Mouse (Mus musculus) E14TG2a.4 (cell line): ENCODE measurements around the gene Tenm2.

Experiments used
- H3K27me3 ChIP-seq: 2 replicates; pipeline ENCODE4 v1.6.1; 2014; ENCODE audit warnings: low read length, control low read depth; ENCODE audit not compliant: insufficient read depth
- H3K36me3 ChIP-seq: 2 replicates; pipeline ENCODE4 v1.6.1; 2014; ENCODE audit warnings: low read length, control low read depth; ENCODE audit not compliant: insufficient read depth
- H3K4me1 ChIP-seq: replicated peaks from 2 replicates; pipeline ENCODE4 v1.6.1; 2014; ENCODE audit warnings: low read depth, low read length, control low read depth
- H3K4me3 ChIP-seq: replicated peaks from 2 replicates; pipeline ENCODE4 v1.5.1; 2014; ENCODE audit warnings: mild to moderate bottlenecking, low read length
- H3K9me3 ChIP-seq: 2 replicates; pipeline ENCODE4 v1.6.1; 2014; ENCODE audit warnings: low read length, control low read depth
- CTCF ChIP-seq: conservative IDR thresholded peaks from 2 replicates; pipeline ENCODE4 v1.5.1; 2014; ENCODE audit warnings: low read length
- NANOG ChIP-seq: IDR thresholded peaks from 2 replicates; pipeline ENCODE4 v1.6.1; 2014; ENCODE audit warnings: borderline replicate concordance, low read length, mixed read lengths
- POU5F1 ChIP-seq: IDR thresholded peaks from 2 replicates; pipeline ENCODE4 v1.6.1; 2014; ENCODE audit warnings: low read length, borderline replicate concordance

Gene Tenm2

DNA sequence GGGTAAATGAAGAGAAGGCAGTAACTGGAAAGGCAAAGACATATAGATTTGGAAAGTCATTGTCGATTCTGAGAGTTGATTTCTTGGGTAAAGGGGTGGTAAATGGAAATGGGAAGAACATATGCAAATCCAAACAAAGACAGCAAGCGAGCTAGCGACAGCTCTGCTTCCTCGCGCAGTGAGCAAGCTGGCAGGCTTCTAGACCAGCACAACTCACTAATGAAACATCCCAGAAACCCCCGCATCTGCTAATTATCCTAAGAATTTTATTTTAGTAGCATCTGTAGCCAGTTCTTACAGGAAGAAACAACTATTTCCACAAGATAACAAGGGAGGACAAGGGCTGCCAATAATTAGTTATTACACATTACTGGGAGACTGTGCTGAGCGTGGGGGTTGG lies 727.5 kb downstream of the Tenm2 start:
- H3K36me3 ChIP-seq: no peaks in the 10 kb centered on the region
- no peak overlapping the region for H3K4me3 ChIP-seq
- TF ChIP-seq NANOG (no peak), CTCF (no peak), POU5F1 (no peak)
- no peaks in the 10 kb centered on the region for H3K9me3 ChIP-seq
- H3K4me1 ChIP-seq: no peaks in the 10 kb centered on the region
- H3K27me3 ChIP-seq: no peaks in the 10 kb centered on the region

DNA sequence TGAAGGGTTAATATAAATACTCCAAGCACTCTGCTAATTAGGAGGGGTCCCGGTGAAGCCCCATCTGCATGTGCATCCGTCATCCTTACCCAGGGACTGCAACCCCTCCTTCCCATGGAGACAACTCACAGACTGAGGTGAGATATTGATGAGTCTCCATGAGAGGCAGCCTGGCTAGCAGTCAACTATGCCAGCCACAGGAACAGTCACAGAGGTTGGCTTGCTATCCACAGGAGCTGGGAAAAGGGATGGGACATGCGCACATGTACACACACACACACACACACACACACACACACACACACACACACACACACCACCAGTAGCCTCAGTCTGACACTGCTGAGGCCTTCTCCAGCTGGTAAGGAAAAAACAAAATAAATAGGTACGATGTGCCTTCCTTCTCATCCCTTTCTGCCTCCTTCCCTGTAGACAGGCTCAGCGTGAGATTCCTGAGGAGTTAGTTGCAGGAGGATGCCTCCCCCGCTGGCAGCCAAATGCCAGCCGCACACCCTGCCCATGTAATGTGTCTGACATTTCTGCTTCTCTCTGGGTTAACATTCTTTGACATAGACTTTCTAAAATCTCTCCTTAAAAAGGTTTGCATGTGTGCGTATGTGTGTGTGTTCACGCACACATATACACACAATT lies 740.7 kb downstream of the Tenm2 start:
- no peak overlapping the region for H3K4me3 ChIP-seq
- TF ChIP-seq POU5F1 (no peak), CTCF (no peak)
- H3K27me3 ChIP-seq: no peaks in the 10 kb centered on the region
- no peaks in the 10 kb centered on the region for H3K36me3 ChIP-seq
- no peaks in the 10 kb centered on the region for H3K9me3 ChIP-seq
- H3K4me1 ChIP-seq: no peaks in the 10 kb centered on the region

DNA sequence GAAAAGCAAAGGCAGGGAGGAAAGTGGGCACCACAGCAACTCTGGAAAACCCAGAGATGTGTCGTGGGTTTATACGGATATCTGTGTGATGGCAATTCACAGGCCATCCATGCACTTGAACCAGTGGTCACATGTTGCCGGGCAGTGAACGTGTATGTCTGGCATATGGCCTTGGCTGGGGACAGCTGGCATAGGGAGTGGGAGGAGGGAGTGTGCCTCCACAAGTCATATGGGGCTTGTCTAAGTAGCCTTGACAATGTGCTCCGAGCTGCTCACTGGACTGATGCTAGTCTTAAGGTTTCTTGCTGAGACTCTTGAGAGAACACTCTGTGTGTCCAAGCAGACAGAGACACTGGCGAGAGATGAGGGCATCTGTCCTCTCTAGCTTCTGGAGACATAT lies 743.5 kb downstream of the Tenm2 start:
- no peaks in the 10 kb centered on the region for H3K27me3 ChIP-seq
- no peaks in the 10 kb centered on the region for H3K4me1 ChIP-seq
- no peaks in the 10 kb centered on the region for H3K36me3 ChIP-seq
- TF ChIP-seq NANOG (no peak), POU5F1 (no peak), CTCF (no peak)
- H3K4me3 ChIP-seq: no peak overlapping the region
- no peaks in the 10 kb centered on the region for H3K9me3 ChIP-seq

DNA sequence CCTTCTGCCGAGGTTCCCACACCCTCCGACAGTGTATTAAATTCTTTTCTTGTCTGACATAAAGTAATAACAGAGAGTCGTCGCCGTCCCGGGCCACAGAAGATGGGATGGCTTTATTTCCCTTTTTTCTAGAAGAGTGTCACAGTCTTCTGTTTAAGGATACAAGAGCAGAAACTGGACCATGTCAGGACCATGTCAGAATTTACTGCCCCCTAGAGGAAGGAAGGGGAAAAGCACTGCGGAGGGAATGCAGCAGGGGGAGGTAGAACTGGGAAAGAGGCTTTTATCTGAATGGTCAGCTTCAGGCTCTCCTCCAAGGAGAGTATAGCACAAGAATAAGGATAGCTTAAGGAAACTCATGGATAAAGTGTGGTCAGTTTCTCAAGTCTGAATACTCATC lies 745.7 kb downstream of the Tenm2 start:
- TF ChIP-seq NANOG (no peak), CTCF (peak; percentile 91)
- H3K4me1 ChIP-seq: no peaks in the 10 kb centered on the region
- no peaks in the 10 kb centered on the region for H3K27me3 ChIP-seq
- H3K36me3 ChIP-seq: no peaks in the 10 kb centered on the region
- H3K9me3 ChIP-seq: no peaks in the 10 kb centered on the region
- no peak overlapping the region for H3K4me3 ChIP-seq

DNA sequence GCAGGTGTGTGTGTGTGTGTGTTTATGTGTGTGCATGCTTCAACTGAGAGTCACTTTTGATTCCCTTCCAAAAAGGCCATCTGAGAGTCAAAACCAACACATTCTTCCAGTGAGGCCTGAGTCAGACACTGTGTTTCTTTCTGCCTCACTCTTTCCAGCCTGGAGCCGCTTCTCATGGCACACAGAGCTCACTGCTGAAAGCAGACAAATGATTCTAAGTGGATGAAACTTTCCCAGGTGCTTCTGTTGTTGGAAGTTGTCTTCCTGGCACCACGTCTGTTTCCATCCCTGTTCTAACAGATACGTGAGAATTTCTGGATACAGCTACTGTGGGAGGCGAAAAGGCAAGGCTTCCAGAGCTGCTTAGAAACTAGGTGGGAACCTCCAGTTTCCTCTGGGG lies 747.1 kb downstream of the Tenm2 start:
- no peaks in the 10 kb centered on the region for H3K36me3 ChIP-seq
- no peaks in the 10 kb centered on the region for H3K9me3 ChIP-seq
- TF ChIP-seq POU5F1: no peak
- TF ChIP-seq NANOG: no peak
- TF ChIP-seq CTCF: no peak
- no peaks in the 10 kb centered on the region for H3K27me3 ChIP-seq
- H3K4me1 ChIP-seq: no peaks in the 10 kb centered on the region
- no peak overlapping the region for H3K4me3 ChIP-seq

DNA sequence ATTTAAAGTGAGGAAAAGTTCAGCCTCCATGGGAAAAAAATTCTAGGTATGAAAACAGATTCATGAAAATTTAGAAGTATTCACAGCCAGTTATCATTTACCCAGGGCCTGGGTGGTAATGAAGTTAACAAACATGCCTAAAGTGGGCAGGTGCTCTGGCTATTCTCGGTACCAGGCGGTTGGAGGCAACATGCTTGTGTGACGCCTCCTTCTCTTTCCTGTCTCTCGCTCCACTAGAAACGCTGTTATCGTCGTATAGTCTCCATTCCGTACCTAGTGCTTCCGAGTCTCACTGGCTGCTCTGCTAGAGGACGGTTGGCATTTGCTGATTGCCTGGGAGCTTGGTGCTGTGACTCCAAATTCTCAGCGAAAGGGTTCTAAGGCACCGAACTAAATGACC lies 749.7 kb downstream of the Tenm2 start:
- no peaks in the 10 kb centered on the region for H3K27me3 ChIP-seq
- H3K4me3 ChIP-seq: no peak overlapping the region
- no peaks in the 10 kb centered on the region for H3K9me3 ChIP-seq
- TF ChIP-seq POU5F1 (no peak), CTCF (no peak), NANOG (no peak)
- H3K4me1 ChIP-seq: no peaks in the 10 kb centered on the region
- H3K36me3 ChIP-seq: no peaks in the 10 kb centered on the region

DNA sequence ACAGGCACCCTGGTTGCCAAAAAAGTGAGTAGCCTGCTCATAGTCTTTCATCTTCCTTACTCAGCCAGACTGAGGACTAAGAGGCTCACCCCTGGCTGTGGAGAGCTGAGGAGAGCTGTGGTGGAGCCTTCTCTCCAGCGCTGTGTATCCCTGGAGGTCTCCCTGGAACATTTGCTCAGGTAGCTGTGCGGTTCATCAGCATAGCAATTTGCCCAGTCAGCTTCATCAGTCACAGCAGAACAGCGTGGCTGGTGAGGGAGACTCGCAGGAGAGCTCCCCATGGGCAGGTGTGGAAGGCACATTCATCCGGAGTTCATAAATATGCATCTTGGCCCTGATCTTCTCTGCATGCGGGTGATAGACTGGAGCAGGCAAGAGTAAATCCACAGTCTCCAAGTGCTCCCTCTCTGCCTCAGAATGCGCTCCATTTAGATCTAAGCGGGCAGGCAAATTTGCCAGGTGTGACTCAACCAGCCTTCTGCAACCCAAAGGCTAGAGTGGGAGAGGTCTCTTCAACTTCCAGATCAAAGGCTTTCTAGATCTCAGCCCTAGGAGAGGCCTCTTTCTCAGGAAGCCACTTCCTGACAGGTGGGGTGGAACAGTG lies 751.2 kb downstream of the Tenm2 start:
- no peaks in the 10 kb centered on the region for H3K36me3 ChIP-seq
- no peak overlapping the region for H3K4me3 ChIP-seq
- H3K9me3 ChIP-seq: no peaks in the 10 kb centered on the region
- H3K27me3 ChIP-seq: no peaks in the 10 kb centered on the region
- TF ChIP-seq NANOG (no peak), POU5F1 (no peak)
- no peaks in the 10 kb centered on the region for H3K4me1 ChIP-seq

DNA sequence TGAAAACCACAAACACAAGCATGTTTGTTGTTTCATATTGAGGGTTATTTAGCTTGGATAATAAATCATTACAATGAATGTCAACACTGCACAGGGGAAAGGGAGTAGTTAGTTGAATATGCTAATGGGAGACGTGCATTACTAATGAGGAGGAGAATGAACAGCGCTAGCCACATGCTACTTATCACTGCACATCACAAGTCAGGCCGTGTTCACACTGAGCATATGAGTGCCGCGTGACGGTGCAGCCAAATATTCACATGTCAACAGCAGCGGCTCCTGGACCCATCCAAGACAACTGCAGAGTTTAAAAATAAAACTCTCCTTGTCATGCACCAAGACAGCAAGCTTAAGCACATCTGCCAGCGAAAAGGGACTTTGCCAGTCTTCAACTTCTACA lies 753.6 kb downstream of the Tenm2 start:
- Histone ChIP-seq H3K4me3 (no peak overlapping the region), H3K36me3 (no peaks in the 10 kb centered on the region), H3K9me3 (no peaks in the 10 kb centered on the region), H3K4me1 (no peaks in the 10 kb centered on the region), H3K27me3 (no peaks in the 10 kb centered on the region)
- no peak for TF ChIP-seq POU5F1
- TF ChIP-seq NANOG: no peak
- TF ChIP-seq CTCF: no peak

DNA sequence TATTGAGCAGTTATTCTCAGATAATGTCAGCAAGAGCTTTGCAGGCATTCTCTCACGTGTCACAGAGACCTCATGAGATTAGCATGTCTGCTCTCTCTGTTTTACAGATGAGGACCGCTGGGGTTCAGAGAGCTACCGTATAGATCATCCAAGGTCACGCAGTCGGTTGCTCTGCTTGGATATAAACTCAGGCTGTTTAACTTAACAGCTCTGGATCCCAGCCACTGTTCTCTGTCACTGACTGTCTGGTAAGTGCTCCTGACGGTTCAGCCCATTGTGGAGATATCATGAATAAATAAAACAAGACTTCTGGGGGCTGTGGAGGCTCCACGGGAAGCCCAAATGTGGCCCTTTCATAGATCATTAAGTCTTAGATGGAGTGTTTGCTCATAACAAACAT lies 754.2 kb downstream of the Tenm2 start:
- no peaks in the 10 kb centered on the region for H3K27me3 ChIP-seq
- H3K36me3 ChIP-seq: no peaks in the 10 kb centered on the region
- TF ChIP-seq CTCF (no peak), POU5F1 (no peak), NANOG (no peak)
- H3K4me3 ChIP-seq: no peak overlapping the region
- no peaks in the 10 kb centered on the region for H3K4me1 ChIP-seq
- H3K9me3 ChIP-seq: no peaks in the 10 kb centered on the region
